Mouse (Mus musculus) bone marrow, adult 2 months (tissue): ENCODE results near the gene Angptl8. TPM values are rescaled to one million over a fixed set of nuclear protein-coding genes. Genes with fewer than 3 reads are reported as not detected.

Experiments used
- H3K27ac ChIP-seq: fragments of 200-500 bp; 2 replicates; pipeline ENCODE4 v1.5.1; 2012; ENCODE audit warnings: low read depth, mild to moderate bottlenecking, control low read depth, inconsistent platforms, low read length; ENCODE audit not compliant: control insufficient read depth, poor library complexity, insufficient read depth
- H3K4me1 ChIP-seq: fragments of 200-500 bp; 2 replicates; pipeline ENCODE4 v1.6.1; 2011; ENCODE audit warnings: low read length; ENCODE audit not compliant: control insufficient read depth, insufficient read depth
- H3K4me3 ChIP-seq: fragments of 200-500 bp; replicated peaks from 2 replicates; pipeline ENCODE3; 2011; ENCODE audit warnings: mild to moderate bottlenecking, low read depth, low read length, control low read depth; ENCODE audit not compliant: control insufficient read depth
- CTCF ChIP-seq: fragments of 200-500 bp; IDR thresholded peaks from 2 replicates; pipeline ENCODE4 v1.5.1; 2011; ENCODE audit warnings: low read length, control low read depth; ENCODE audit not compliant: control insufficient read depth, insufficient read depth
- POLR2A ChIP-seq: fragments of 200-500 bp; IDR thresholded peaks from 2 replicates; pipeline ENCODE4 v1.6.1; 2011; ENCODE audit warnings: low read depth, mild to moderate bottlenecking, control low read depth, low read length, borderline replicate concordance; ENCODE audit not compliant: control insufficient read depth
- WGBS: fragments of 180-500 bp; shearing (Covaris S2); methylation state at CpG from one replicate; pipeline ENCODE4 v1.1.7; 2018; 5-methylcytosine and 5-hydroxymethylcytosine counted together
- polyA plus RNA-seq: library from polyadenylated mRNA; stranded (reverse); fragments of >200 nt; gene quantifications from 2 replicates; pipeline ENCODE4 v1.2.4, GENCODE M21; 2011; ENCODE audit warnings: low replicate concordance; ENCODE audit not compliant: missing spikeins, insufficient read depth, insufficient read length

Gene Angptl8
- polyA plus RNA-seq, 1 experiment, result not detected

DNA sequence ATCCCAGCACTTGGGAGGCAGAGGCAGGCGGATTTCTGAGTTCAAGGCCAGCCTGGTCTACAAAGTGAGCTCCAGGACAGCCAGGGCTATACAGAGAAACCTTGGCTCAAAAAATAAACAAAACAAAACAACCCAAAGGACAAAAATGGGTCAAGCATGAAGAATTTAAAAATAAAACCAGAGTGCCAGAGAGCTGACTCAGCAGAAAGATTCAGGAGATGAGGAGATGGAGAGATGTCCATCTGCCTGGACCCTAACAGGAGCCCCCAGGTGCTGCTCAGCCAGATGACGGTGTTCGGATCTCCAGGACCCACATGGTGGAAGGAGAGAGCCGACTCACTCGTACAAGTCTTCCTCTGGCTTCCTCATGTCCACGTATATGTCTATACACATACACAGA lies 16.7 kb upstream of the Angptl8 start:
- no peak overlapping the region for H3K4me3 ChIP-seq
- H3K4me1 ChIP-seq, result peaks cover 2% of the 10 kb centered on the region
- no peak for TF ChIP-seq POLR2A
- no peak for TF ChIP-seq CTCF
- 81% methylated on average over 6 of the region's 6 CpGs for WGBS
- no peak overlapping the region for H3K27ac ChIP-seq

DNA sequence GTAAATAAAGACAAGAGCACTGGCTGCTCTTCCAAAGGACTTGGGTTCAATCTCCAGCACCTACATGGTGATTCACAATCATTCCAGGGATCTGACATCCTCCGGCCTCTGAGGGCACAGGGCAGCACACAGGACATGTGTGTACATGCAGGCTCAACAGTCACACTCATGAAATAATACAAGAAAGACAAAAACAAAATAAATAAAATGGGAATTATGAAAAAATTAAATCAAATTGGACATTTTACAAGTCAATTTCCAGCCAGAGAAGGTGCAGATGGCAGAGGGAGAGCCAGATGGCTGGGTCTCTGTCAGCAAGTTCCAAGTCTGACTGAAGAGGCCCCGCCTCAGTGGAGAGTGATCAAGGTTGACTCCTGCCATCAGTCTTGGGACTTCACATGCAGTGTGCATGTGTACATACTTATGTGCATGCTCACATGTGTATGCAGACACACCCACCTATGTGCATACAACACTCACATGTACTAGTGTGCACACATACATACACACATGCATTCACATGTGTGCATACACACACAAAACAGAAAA lies 16.1 kb upstream of the Angptl8 start:
- TF ChIP-seq POLR2A (no peak), CTCF (no peak)
- 82% methylated on average over 2 of the region's 2 CpGs for WGBS
- H3K27ac ChIP-seq, result no peak overlapping the region
- no peak overlapping the region for H3K4me3 ChIP-seq
- peaks cover 2% of the 10 kb centered on the region for H3K4me1 ChIP-seq

DNA sequence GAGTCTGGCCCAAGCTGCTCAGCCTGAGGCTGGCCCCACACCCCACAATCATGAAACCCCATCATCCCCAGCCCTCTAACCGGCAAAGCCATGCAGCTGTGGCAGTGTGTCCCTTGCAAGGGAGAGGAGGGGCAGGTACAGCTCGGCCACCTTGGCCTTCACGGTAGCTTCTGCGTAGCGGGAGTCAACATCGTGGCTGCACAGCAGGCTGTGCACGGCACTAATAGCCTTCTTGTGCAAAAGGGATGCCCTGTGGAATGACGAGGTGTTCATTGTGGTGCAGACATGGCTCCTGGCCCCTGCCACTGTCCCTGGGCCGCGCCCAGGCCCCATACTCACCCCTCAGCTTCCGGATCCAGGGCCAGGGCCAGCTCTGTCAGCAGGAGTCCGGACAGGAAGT lies 15.1 kb upstream of the Angptl8 start:
- H3K4me3 ChIP-seq, result no peak overlapping the region
- WGBS, result 82% methylated on average over 12 of the region's 12 CpGs
- peaks cover 2% of the 10 kb centered on the region for H3K4me1 ChIP-seq
- no peak overlapping the region for H3K27ac ChIP-seq
- TF ChIP-seq POLR2A (no peak), CTCF (no peak)

DNA sequence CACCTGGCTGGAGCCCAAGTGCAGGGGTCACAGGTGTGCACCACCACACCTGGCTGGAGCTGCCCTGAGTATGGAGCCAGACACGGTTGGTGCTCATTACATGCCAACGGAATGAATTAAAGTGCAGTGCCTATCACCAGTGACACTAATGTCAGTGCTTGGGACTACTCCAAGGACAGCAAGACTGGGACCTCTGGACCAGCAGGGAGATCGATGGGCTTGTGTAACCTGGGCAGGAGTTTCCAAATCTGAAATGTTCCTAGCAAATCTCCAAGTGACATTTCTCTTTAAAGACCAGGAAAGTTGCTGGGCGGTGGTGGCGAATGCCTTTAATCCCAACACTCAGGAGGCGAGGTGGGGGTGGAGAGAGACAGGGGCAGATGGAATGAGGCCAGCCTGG lies 12.6 kb upstream of the Angptl8 start:
- no peak for TF ChIP-seq CTCF
- no peak for TF ChIP-seq POLR2A
- no peak overlapping the region for H3K4me3 ChIP-seq
- no peak overlapping the region for H3K27ac ChIP-seq
- 73% methylated on average over 6 of the region's 6 CpGs for WGBS
- no peaks in the 10 kb centered on the region for H3K4me1 ChIP-seq

DNA sequence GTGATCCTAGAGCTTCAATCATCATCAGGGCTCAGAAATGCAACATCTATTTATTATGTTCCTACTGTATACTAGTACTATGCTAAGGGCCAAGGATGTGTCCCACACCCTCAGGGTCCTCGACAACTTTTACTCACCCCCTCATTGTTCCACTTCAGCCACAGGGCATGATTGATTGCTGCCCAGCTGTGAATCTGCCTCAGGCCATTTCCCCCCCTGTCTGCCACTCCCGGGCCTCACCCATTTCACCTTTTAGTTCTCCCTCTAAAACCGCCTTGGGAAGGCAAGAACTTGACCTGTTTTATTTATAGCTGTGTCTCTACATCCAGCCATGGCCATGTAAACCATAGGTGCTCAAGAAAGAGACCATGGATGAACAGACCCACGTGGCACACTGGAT lies 11.4 kb upstream of the Angptl8 start:
- 69% methylated on average over 4 of the region's 4 CpGs for WGBS
- TF ChIP-seq POLR2A (no peak), CTCF (no peak)
- H3K27ac ChIP-seq, result no peak overlapping the region
- H3K4me3 ChIP-seq, result no peak overlapping the region
- no peaks in the 10 kb centered on the region for H3K4me1 ChIP-seq

DNA sequence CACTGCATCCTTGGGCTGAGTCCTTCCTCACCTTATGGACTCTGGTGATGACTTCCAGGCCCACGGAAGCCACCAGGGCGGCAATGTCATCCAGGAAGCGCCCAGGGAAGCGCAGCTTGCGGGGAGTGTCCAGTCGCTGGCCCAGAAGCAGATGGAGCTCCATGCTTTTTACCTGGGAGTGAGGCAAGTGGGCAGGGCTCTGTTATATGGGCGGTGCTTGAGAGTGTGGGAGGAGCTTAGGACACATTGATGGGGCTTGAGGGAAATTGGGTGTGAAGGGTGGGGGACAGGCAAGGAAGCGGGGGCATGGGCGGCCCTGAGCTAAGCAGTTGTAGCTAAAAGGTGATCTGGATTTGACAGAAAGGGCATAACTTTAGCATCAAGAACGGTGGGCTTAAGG lies 10.9 kb upstream of the Angptl8 start:
- TF ChIP-seq POLR2A, result no peak
- TF ChIP-seq CTCF, result no peak
- no peaks in the 10 kb centered on the region for H3K4me1 ChIP-seq
- 86% methylated on average over 10 of the region's 10 CpGs for WGBS
- H3K4me3 ChIP-seq, result no peak overlapping the region
- H3K27ac ChIP-seq, result no peak overlapping the region

DNA sequence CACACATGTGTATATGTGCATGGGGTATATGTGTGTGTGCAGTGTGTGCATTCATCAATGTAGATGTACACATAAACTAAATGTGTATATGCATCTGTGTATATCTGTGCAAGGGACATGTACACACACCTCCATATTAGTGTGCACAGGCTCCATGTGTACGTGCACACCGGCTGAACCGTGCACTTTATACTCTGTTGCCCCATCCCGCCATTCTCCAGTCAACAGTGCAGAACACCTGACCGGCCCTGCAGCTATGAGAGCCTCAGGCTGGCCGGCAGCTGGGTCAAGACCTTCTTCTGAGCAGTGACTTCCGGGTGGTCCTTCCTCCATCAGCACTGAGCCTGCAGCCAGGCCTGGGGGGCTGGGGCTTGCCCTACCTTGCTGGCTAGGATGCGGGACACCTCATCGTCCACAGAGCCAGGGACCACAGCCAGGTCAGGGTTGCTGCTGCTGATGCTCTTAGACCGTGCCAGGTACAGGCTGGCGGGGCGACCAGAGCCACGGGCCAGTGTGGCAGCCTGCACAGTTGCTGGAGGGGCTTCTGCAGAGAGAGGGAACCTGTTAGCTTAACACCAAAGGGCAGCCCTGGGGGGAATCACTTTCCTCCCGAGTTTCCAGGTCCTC lies 5.4 kb upstream of the Angptl8 start:
- H3K27ac ChIP-seq, result no peak overlapping the region
- no peaks in the 10 kb centered on the region for H3K4me1 ChIP-seq
- H3K4me3 ChIP-seq, result no peak overlapping the region
- WGBS, result 91% methylated on average over 14 of the region's 14 CpGs
- TF ChIP-seq CTCF, result no peak
- TF ChIP-seq POLR2A, result no peak

DNA sequence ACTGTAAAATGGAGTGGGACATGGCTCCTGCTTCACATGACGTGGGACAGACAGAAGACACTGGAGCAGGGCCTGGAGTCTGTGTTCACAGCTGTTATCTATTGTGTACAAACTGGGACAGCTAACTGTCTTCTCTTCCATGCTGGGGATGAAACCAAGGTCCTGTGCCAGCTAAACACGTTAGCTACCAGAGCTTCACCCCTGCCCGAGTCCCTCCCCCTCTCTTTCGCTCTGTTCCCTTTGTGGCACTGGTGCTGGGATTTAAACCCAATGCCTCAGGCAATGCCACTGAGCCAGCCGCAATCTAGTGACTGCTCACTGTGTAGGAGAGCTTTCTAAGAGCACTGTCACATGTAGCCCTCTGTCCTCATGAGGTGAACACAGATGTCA lies 4.9 kb upstream of the Angptl8 start:
- Histone ChIP-seq H3K27ac (no peak overlapping the region), H3K4me3 (no peak overlapping the region), H3K4me1 (peaks cover 2% of the 10 kb centered on the region; the same call in 1 of the 2 replicates)
- WGBS, result 77% methylated on average over 5 of the region's 5 CpGs
- TF ChIP-seq POLR2A, result no peak
- no peak for TF ChIP-seq CTCF
